Mouse (Mus musculus) stomach, postnatal 0 days (tissue): ENCODE measurements at regions not wholly inside any gene's neighbourhood (a gene's known extent, or its start where the extent isn't known, plus 50 kb on each side); places are given as distances from the start of the nearest gene placed in this dataset.
A peak's percentile ranks its signal among the peaks of the same experiment; 100 is the strongest.

Source experiments
- ATAC-seq: fragments of 200-750 bp; cut with Nextera tagmentation; 2 replicates; pipeline ENCODE4 v1.8.0; 2017; ENCODE audit not compliant: low FRiP score, low TSS enrichment
- DNase-seq: peaks from one replicate; pipeline ENCODE4 v3.0.0-alpha.2; 2016; ENCODE audit warnings: low spot score
- H3K27ac ChIP-seq: fragments of 300-500 bp; sonication (generic); replicated peaks from 2 replicates; pipeline ENCODE4 v1.5.1; 2014; ENCODE audit warnings: mild to moderate bottlenecking, control low read depth
- H3K27me3 ChIP-seq: fragments of 300-500 bp; sonication (generic); 2 replicates; pipeline ENCODE4 v1.6.1; 2014; ENCODE audit warnings: low read length; ENCODE audit not compliant: control insufficient read depth, insufficient read depth
- H3K36me3 ChIP-seq: fragments of 300-500 bp; sonication (generic); 2 replicates; pipeline ENCODE4 v1.6.1; 2014; ENCODE audit warnings: low read length, mixed read lengths; ENCODE audit not compliant: control insufficient read depth, insufficient read depth
- H3K4me1 ChIP-seq: fragments of 300-500 bp; sonication (generic); replicated peaks from 2 replicates; pipeline ENCODE4 v1.6.1; 2014; ENCODE audit warnings: antibody characterized with exemption; ENCODE audit not compliant: control insufficient read depth, insufficient read depth
- H3K4me2 ChIP-seq: fragments of 300-500 bp; sonication (generic); replicated peaks from 2 replicates; pipeline ENCODE4 v1.6.1; 2014; ENCODE audit warnings: low read depth, mild to moderate bottlenecking, control low read depth, moderate library complexity
- H3K4me3 ChIP-seq: fragments of 300-500 bp; sonication (generic); 2 replicates; pipeline ENCODE4 v1.5.1; 2014; ENCODE audit warnings: low read depth, low read length, control low read depth
- H3K9ac ChIP-seq: fragments of 300-500 bp; sonication (generic); 2 replicates; pipeline ENCODE4 v1.6.1; 2014; ENCODE audit warnings: mild to moderate bottlenecking, low read length, control low read depth, mixed read lengths
- H3K9me3 ChIP-seq: fragments of 300-500 bp; sonication (generic); 2 replicates; pipeline ENCODE4 v1.6.1; 2016; ENCODE audit warnings: low read length; ENCODE audit not compliant: control insufficient read depth
- CTCF ChIP-seq: IDR thresholded peaks from 2 replicates; pipeline ENCODE4 v1.5.1; 2016; ENCODE audit warnings: antibody characterized with exemption, low read depth, mild to moderate bottlenecking, moderate library complexity
- EP300 ChIP-seq: optimal IDR thresholded peaks from 2 replicates; pipeline ENCODE3; 2016; ENCODE audit warnings: antibody characterized with exemption
- WGBS: fragments of 180-500 bp; shearing (Covaris S2); extraction: QIAGEN DNeasy Blood & Tissue Kit; methylation state at CpG from one replicate; pipeline ENCODE4 v1.1.7; 2014; 5-methylcytosine and 5-hydroxymethylcytosine counted together

DNA sequence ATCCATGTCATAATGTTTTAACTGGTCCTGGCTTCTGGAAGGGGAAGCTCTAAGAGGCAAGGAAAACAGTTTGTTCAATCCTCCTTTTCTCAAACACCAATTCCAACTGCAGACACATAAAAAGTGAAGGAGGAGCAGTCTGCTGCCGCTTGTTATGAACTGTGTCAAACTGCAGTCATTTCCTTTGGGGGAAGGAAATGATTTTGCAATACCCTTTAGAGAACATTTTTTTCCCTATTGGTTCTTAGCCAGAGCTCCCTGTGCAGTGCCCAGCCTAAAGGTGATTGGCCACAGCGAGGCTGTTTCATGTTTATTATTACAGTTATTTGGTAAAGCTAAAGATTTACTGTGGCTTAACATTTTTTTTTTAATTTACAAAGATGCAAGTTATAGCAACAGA, 1132.6 kb upstream of the Fbxo33 start:
- H3K27ac ChIP-seq = no peak overlapping the region
- no peaks in the 10 kb centered on the region for H3K27me3 ChIP-seq
- H3K9ac ChIP-seq = no peak overlapping the region
- H3K4me3 ChIP-seq = no peak overlapping the region
- ATAC-seq (no peak), DNase-seq (no peak)
- H3K36me3 ChIP-seq = no peaks in the 10 kb centered on the region
- WGBS = 67% methylated on average over 2 of the region's 2 CpGs
- TF ChIP-seq EP300 (no peak), CTCF (no peak)
- H3K4me1 ChIP-seq = no peaks in the 10 kb centered on the region
- no peak overlapping the region for H3K4me2 ChIP-seq
- H3K9me3 ChIP-seq = no peaks in the 10 kb centered on the region

- no peaks in the 10 kb centered on the region for H3K4me1 ChIP-seq
- H3K36me3 ChIP-seq = no peaks in the 10 kb centered on the region
- no peaks in the 10 kb centered on the region for H3K27me3 ChIP-seq
- H3K4me2 ChIP-seq = no peak overlapping the region
- no peaks in the 10 kb centered on the region for H3K9me3 ChIP-seq
- WGBS = 97% methylated on average over 1 of the region's 1 CpGs
- H3K9ac ChIP-seq = no peak overlapping the region
- H3K27ac ChIP-seq = no peak overlapping the region
- ATAC-seq = no peak
- no peak for DNase-seq
- no peak for TF ChIP-seq EP300
- TF ChIP-seq CTCF = no peak
- no peak overlapping the region for H3K4me3 ChIP-seq
Measured at GRCm38 (mm10) chr12:60344437-60344836, 1124.9 kb upstream of the Fbxo33 start.

GRCm38 (mm10) chr12:60320063-60320462, 1100.5 kb upstream of the Fbxo33 start:
- Histone ChIP-seq H3K27ac (no peak overlapping the region), H3K9me3 (no peaks in the 10 kb centered on the region), H3K4me1 (no peaks in the 10 kb centered on the region), H3K4me3 (no peak overlapping the region), H3K9ac (no peak overlapping the region), H3K36me3 (no peaks in the 10 kb centered on the region), H3K27me3 (no peaks in the 10 kb centered on the region), H3K4me2 (no peak overlapping the region)
- no peak for ATAC-seq
- no peak for TF ChIP-seq CTCF
- no peak for TF ChIP-seq EP300
- no peak for DNase-seq
- 63% methylated on average over 6 of the region's 6 CpGs for WGBS

DNA sequence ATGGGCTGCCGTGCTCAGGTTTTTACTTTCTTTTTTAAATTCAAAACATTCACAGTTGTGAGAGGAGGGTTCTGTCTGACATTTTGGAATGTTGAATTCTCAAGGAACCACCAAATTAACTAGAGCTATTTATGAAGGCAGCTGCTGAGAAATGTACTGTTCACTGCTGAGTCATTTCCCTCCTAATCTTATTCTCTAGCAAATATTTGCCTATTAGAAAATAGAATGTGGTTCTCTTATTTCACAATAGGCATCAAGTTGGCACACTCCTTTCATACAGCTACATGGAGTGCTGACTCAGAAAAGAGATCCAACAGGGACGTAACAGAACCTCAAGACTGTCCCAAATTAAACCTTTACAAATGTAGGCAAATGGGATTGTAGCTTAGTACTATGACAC, 1073.1 kb upstream of the Fbxo33 start:
- TF ChIP-seq CTCF (no peak), EP300 (no peak)
- H3K27me3 ChIP-seq = no peaks in the 10 kb centered on the region
- 47% methylated on average over 2 of the region's 2 CpGs for WGBS

GRCm38 (mm10) chr12:60288817-60289216, 1069.3 kb upstream of the Fbxo33 start:
- DNase-seq = no peak
- H3K27ac ChIP-seq = no peak overlapping the region
- no peak overlapping the region for H3K4me3 ChIP-seq
- WGBS = 82% methylated on average over 2 of the region's 2 CpGs
- H3K9ac ChIP-seq = no peak overlapping the region
- no peak overlapping the region for H3K4me2 ChIP-seq
- no peaks in the 10 kb centered on the region for H3K36me3 ChIP-seq
- H3K27me3 ChIP-seq = no peaks in the 10 kb centered on the region
- TF ChIP-seq EP300 (no peak), CTCF (no peak)
- ATAC-seq = no peak
- H3K9me3 ChIP-seq = no peaks in the 10 kb centered on the region
- H3K4me1 ChIP-seq = no peaks in the 10 kb centered on the region

More for the DNA sequence above, 1073.1 kb upstream of the Fbxo33 start:
- ATAC-seq (peak; percentile 49; the same call in 1 of the 2 replicates), DNase-seq (no peak)
- Histone ChIP-seq H3K4me1 (no peaks in the 10 kb centered on the region), H3K27ac (no peak overlapping the region), H3K9ac (no peak overlapping the region), H3K9me3 (no peaks in the 10 kb centered on the region), H3K4me2 (no peak overlapping the region), H3K36me3 (no peaks in the 10 kb centered on the region), H3K4me3 (no peak overlapping the region)

DNA sequence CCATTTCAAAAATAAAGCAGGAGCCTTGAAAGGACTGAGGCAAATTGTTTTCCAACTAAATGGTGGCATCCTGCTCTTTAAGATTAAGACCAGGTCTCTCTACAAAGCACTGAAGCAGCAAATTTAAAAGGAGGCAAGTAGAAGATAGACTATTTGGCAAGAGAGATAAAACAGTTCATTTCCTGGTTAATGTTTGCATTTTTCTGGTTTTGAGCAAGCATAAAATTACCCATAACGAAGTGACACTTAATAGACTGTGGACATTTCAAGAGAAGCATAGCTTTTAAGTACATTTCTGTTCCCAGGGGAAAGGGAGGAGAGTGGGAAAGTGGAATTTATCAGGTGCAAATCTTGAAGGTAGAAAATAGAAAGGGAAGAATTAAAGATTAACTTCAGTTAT, 1035.8 kb upstream of the Fbxo33 start:
- H3K27me3 ChIP-seq = no peaks in the 10 kb centered on the region
- TF ChIP-seq EP300 (no peak), CTCF (no peak)
- no peak for ATAC-seq
- H3K9ac ChIP-seq = no peak overlapping the region
- 44% methylated on average over 1 of the region's 1 CpGs for WGBS
- H3K4me1 ChIP-seq = no peaks in the 10 kb centered on the region
- no peaks in the 10 kb centered on the region for H3K36me3 ChIP-seq
- no peaks in the 10 kb centered on the region for H3K9me3 ChIP-seq
- no peak overlapping the region for H3K27ac ChIP-seq
- no peak overlapping the region for H3K4me2 ChIP-seq
- no peak overlapping the region for H3K4me3 ChIP-seq
- no peak for DNase-seq
